Mouse (Mus musculus) heart, embryonic 11.5 days (tissue): ENCODE measurements around the gene Apoe. TPM values are rescaled to one million over a fixed set of nuclear protein-coding genes. Genes with fewer than 3 reads are reported as not detected.

Source experiments
- ATAC-seq: fragments of 200-750 bp; cut with Nextera tagmentation; replicated peaks from 2 replicates; pipeline ENCODE4 v1.8.0; 2017; ENCODE audit warnings: moderate library complexity; ENCODE audit not compliant: insufficient number of reproducible peaks, low FRiP score, low TSS enrichment
- H3K27ac ChIP-seq: fragments of 300-500 bp; sonication (generic); 2 replicates; pipeline ENCODE4 v1.5.1; 2014; ENCODE audit warnings: mild to moderate bottlenecking, low read depth, low read length
- H3K27me3 ChIP-seq: fragments of 300-500 bp; sonication (generic); 2 replicates; pipeline ENCODE4 v1.6.1; 2014; ENCODE audit warnings: mild to moderate bottlenecking, low read length, mixed read lengths; ENCODE audit not compliant: control insufficient read depth, insufficient read depth
- H3K36me3 ChIP-seq: fragments of 300-500 bp; sonication (generic); 2 replicates; pipeline ENCODE4 v1.6.1; 2014; ENCODE audit warnings: mild to moderate bottlenecking, low read length, moderate library complexity, mixed read lengths; ENCODE audit not compliant: control insufficient read depth, insufficient read depth
- H3K4me1 ChIP-seq: fragments of 300-500 bp; sonication (generic); 2 replicates; pipeline ENCODE4 v1.6.1; 2014; ENCODE audit warnings: low read length; ENCODE audit not compliant: control insufficient read depth, insufficient read depth
- H3K4me2 ChIP-seq: fragments of 300-500 bp; sonication (generic); 2 replicates; pipeline ENCODE4 v1.6.1; 2014; ENCODE audit warnings: mild to moderate bottlenecking, moderate library complexity
- H3K4me3 ChIP-seq: fragments of 300-500 bp; sonication (generic); 2 replicates; pipeline ENCODE4 v1.5.1; 2014; ENCODE audit warnings: low read depth, low read length
- H3K9ac ChIP-seq: fragments of 300-500 bp; sonication (generic); 2 replicates; pipeline ENCODE4 v1.6.1; 2014; ENCODE audit warnings: mild to moderate bottlenecking, low read depth, low read length, moderate library complexity
- H3K9me3 ChIP-seq: fragments of 300-500 bp; sonication (generic); replicated peaks from 2 replicates; pipeline ENCODE4 v1.6.1; 2016; ENCODE audit warnings: low read length; ENCODE audit not compliant: control insufficient read depth
- WGBS: fragments of 180-500 bp; shearing (Covaris S2); extraction: QIAGEN DNeasy Blood & Tissue Kit; methylation state at CpG from one replicate; pipeline ENCODE4 v1.1.7; 2014; ENCODE audit not compliant: insufficient replicate concordance; 5-methylcytosine and 5-hydroxymethylcytosine counted together
- polyA plus RNA-seq: library from polyadenylated mRNA; unstranded; fragments of >200 nt; fragmentation: Nextera tagmentation; extraction: Ambion mirVana; gene quantifications from 2 replicates; pipeline ENCODE4 v1.2.1, GENCODE M21; 2014

The Apoe gene
- polyA plus RNA-seq, 1 experiment from 2014 or later: 357 TPM

- H3K4me3 ChIP-seq: no peak overlapping the region
- H3K36me3 ChIP-seq: peaks cover 24% of the 10 kb centered on the region
- peaks cover 9% of the 10 kb centered on the region for H3K4me1 ChIP-seq
- no peak for ATAC-seq
- 91% methylated on average over 4 of the region's 4 CpGs for WGBS
- peaks cover 12% of the 10 kb centered on the region for H3K9me3 ChIP-seq
- no peaks in the 10 kb centered on the region for H3K27me3 ChIP-seq
- H3K27ac ChIP-seq: no peak overlapping the region
- H3K4me2 ChIP-seq: no peak overlapping the region
- H3K9ac ChIP-seq: no peak overlapping the region
These were observed 20.2 kb upstream of the Apoe start for GRCm38 (mm10) chr7:19719200-19719599.

DNA sequence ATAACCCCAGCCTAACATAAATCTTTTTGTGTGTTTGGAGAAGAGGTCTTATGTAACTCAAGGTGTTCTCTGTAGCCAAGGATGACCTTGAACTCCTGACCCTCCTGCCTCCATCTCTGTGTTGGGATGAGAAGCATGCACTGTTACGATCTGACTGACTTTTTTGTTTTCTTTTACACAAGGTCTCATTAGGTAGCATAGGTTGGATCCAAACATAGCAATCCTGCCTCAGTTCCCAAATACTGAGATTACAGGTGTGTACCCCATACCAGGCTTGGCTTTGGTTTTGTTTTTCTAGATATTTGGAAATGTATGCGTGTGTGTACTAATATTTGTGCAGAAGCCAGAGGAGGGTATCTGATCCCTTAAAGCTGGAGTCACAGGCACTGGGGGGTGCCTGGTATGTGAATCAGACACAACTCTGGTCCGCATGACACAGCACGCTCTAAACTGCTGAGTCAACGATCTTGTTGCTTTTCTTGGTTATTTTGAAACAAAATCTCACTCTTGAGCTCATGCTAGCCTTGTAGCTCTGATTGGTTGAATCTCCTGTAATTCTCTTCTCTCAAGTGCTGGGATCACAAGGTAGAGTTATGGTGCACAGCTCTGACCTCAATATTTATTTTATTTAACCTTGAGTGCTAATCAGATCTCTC lies 19.4 kb upstream of the Apoe start:
- Histone ChIP-seq H3K9me3 (peaks cover 12% of the 10 kb centered on the region), H3K4me3 (no peak overlapping the region), H3K36me3 (peaks cover 26% of the 10 kb centered on the region), H3K27ac (no peak overlapping the region), H3K27me3 (no peaks in the 10 kb centered on the region), H3K4me2 (no peak overlapping the region), H3K9ac (no peak overlapping the region), H3K4me1 (peaks cover 13% of the 10 kb centered on the region)
- ATAC-seq: no peak
- WGBS: 88% methylated on average over 5 of the region's 5 CpGs

- Histone ChIP-seq H3K9ac (no peak overlapping the region), H3K27me3 (no peaks in the 10 kb centered on the region), H3K4me1 (peaks cover 13% of the 10 kb centered on the region), H3K27ac (no peak overlapping the region), H3K4me3 (no peak overlapping the region), H3K4me2 (no peak overlapping the region; the same call in 1 of the 2 replicates), H3K9me3 (peaks cover 12% of the 10 kb centered on the region), H3K36me3 (peaks cover 25% of the 10 kb centered on the region)
- ATAC-seq: no peak
- WGBS: 77% methylated on average over 4 of the region's 4 CpGs
These were observed 18.4 kb upstream of the Apoe start for GRCm38 (mm10) chr7:19717346-19717745.

DNA sequence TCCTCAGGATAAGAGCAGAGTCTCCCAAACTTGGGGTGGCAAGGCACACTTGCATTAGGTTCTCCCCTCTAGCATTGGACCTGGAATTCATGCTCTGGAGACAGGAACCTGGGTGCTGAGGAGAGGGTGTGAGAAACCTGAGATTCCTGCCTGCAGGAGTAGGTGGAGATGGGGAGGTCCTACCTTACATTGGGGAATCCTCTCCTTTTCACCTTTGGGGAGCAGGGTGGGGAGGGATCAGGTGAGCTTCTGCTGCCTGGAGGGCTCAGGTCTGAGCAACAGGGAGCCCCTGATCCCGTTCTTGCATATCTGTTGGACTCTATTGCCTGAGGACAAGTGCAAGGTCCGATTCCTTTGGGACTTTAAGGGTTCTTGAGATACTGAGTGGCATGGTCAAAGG lies 17.8 kb upstream of the Apoe start:
- WGBS: 72% methylated on average over 2 of the region's 2 CpGs
- Histone ChIP-seq H3K4me1 (peaks cover 13% of the 10 kb centered on the region), H3K9me3 (peaks cover 10% of the 10 kb centered on the region), H3K4me2 (peak overlapping the region; percentile 72), H3K27ac (peak overlapping the region; percentile 81; the same call in 1 of the 2 replicates), H3K27me3 (no peaks in the 10 kb centered on the region), H3K36me3 (peaks cover 27% of the 10 kb centered on the region), H3K9ac (peak overlapping the region; percentile 28; the same call in 1 of the 2 replicates), H3K4me3 (no peak overlapping the region)
- ATAC-seq: no peak

GRCm38 (mm10) chr7:19716055-19716682 lies 17.2 kb upstream of the Apoe start:
- Histone ChIP-seq H3K36me3 (peaks cover 26% of the 10 kb centered on the region), H3K9ac (peak overlapping the region; percentile 69), H3K27me3 (no peaks in the 10 kb centered on the region), H3K27ac (peak overlapping the region; percentile 81), H3K4me3 (peak overlapping the region; percentile 41), H3K9me3 (peaks cover 3% of the 10 kb centered on the region), H3K4me2 (peak overlapping the region; percentile 72), H3K4me1 (peaks cover 13% of the 10 kb centered on the region)
- 8% methylated on average over 18 of the region's 18 CpGs for WGBS
- no peak for ATAC-seq

GRCm38 (mm10) chr7:19715239-19716054 lies 16.5 kb upstream of the Apoe start, which contains the start of gene Tomm40:
Gene Tomm40, minus strand, starts transcription at chr7:19715438.
- H3K27ac ChIP-seq: peak within 1 kb of the TSS; percentile 82
- ATAC-seq: peak; percentile 99
- no peaks in the 10 kb centered on the region for H3K9me3 ChIP-seq
- peaks cover 13% of the 10 kb centered on the region for H3K4me1 ChIP-seq
- H3K4me2 ChIP-seq: peak within 1 kb of the TSS; percentile 91
- peak within 1 kb of the TSS; percentile 93 for H3K9ac ChIP-seq
- WGBS: under 1% methylated on average over 55 of the region's 59 CpGs
- no peaks in the 10 kb centered on the region for H3K27me3 ChIP-seq
- peak within 1 kb of the TSS; percentile 83 for H3K4me3 ChIP-seq
- H3K36me3 ChIP-seq: peaks cover 26% of the 10 kb centered on the region

GRCm38 (mm10) chr7:19714836-19715235 lies 15.8 kb upstream of the Apoe start:
- Histone ChIP-seq H3K27ac (peak overlapping the region; percentile 82), H3K27me3 (no peaks in the 10 kb centered on the region), H3K36me3 (peaks cover 23% of the 10 kb centered on the region), H3K4me2 (peak overlapping the region; percentile 91), H3K4me3 (peak overlapping the region; percentile 83), H3K4me1 (peaks cover 13% of the 10 kb centered on the region), H3K9ac (peak overlapping the region; percentile 93), H3K9me3 (no peaks in the 10 kb centered on the region)
- no peak for ATAC-seq
- WGBS: 0% methylated on average over 39 of the region's 39 CpGs

- 82% methylated on average over 9 of the region's 9 CpGs for WGBS
- peaks cover 13% of the 10 kb centered on the region for H3K4me1 ChIP-seq
- no peak for ATAC-seq
- peaks cover 23% of the 10 kb centered on the region for H3K36me3 ChIP-seq
- no peak overlapping the region for H3K4me2 ChIP-seq
- H3K27me3 ChIP-seq: no peaks in the 10 kb centered on the region
- H3K9me3 ChIP-seq: no peaks in the 10 kb centered on the region
- H3K9ac ChIP-seq: no peak overlapping the region
- no peak overlapping the region for H3K4me3 ChIP-seq
- H3K27ac ChIP-seq: no peak overlapping the region
These were observed 14.6 kb upstream of the Apoe start for GRCm38 (mm10) chr7:19713598-19713997.
